Mouse (Mus musculus) intestine, embryonic 16.5 days (tissue): ENCODE data around the gene Spryd7. TPM values are rescaled to one million over a fixed set of nuclear protein-coding genes. Genes with fewer than 3 reads are reported as not detected.
A peak's percentile ranks its signal among the peaks of the same experiment; 100 is the strongest.

ENCODE experiments used
- ATAC-seq: fragments of 200-750 bp; cut with Nextera tagmentation; 2 replicates; pipeline ENCODE4 v1.8.0; 2017; ENCODE audit warnings: moderate TSS enrichment, moderate library complexity
- H3K27ac ChIP-seq: fragments of 300-500 bp; sonication (generic); 2 replicates; pipeline ENCODE4 v1.5.1; 2014; ENCODE audit warnings: mild to moderate bottlenecking, low read length
- H3K27me3 ChIP-seq: fragments of 300-500 bp; sonication (generic); replicated peaks from 2 replicates; pipeline ENCODE4 v1.6.1; 2014; ENCODE audit warnings: low read length, control low read depth, mixed read lengths; ENCODE audit not compliant: control insufficient read depth, insufficient read depth
- H3K36me3 ChIP-seq: fragments of 300-500 bp; sonication (generic); 2 replicates; pipeline ENCODE4 v1.6.1; 2014; ENCODE audit warnings: low read length, control low read depth; ENCODE audit not compliant: control insufficient read depth, insufficient read depth
- H3K4me1 ChIP-seq: fragments of 300-500 bp; sonication (generic); 2 replicates; pipeline ENCODE4 v1.6.1; 2014; ENCODE audit warnings: low read length, control low read depth, mixed read lengths; ENCODE audit not compliant: control insufficient read depth, insufficient read depth
- H3K4me2 ChIP-seq: fragments of 300-500 bp; sonication (generic); 2 replicates; pipeline ENCODE4 v1.6.1; 2014; ENCODE audit warnings: low read depth, low read length, control low read depth
- H3K4me3 ChIP-seq: fragments of 300-500 bp; sonication (generic); 2 replicates; pipeline ENCODE4 v1.5.1; 2014; ENCODE audit warnings: mild to moderate bottlenecking, low read length
- H3K9ac ChIP-seq: fragments of 300-500 bp; sonication (generic); 2 replicates; pipeline ENCODE4 v1.6.1; 2014; ENCODE audit warnings: low read depth, low read length
- H3K9me3 ChIP-seq: fragments of 300-500 bp; sonication (generic); 2 replicates; pipeline ENCODE4 v1.6.1; 2016; ENCODE audit warnings: low read length, control low read depth; ENCODE audit not compliant: control insufficient read depth
- WGBS: fragments of 180-500 bp; shearing (Covaris S2); extraction: QIAGEN DNeasy Blood & Tissue Kit; methylation state at CpG from one replicate; pipeline ENCODE4 v1.1.7; 2014; 5-methylcytosine and 5-hydroxymethylcytosine counted together
- polyA plus RNA-seq: library from polyadenylated mRNA; unstranded; fragments of >200 nt; fragmentation: Nextera tagmentation; extraction: Ambion mirVana; gene quantifications from 2 replicates; pipeline ENCODE4 v1.2.1, GENCODE M21; 2015

The Spryd7 gene
- polyA plus RNA-seq, 1 experiment from 2014 or later, result 26.6 TPM

- no peak overlapping the region for H3K9ac ChIP-seq
- WGBS, result 85% methylated on average over 10 of the region's 10 CpGs
Measured at GRCm38 (mm10) chr14:61518659-61519480, 37.8 kb downstream of the Spryd7 start.

DNA sequence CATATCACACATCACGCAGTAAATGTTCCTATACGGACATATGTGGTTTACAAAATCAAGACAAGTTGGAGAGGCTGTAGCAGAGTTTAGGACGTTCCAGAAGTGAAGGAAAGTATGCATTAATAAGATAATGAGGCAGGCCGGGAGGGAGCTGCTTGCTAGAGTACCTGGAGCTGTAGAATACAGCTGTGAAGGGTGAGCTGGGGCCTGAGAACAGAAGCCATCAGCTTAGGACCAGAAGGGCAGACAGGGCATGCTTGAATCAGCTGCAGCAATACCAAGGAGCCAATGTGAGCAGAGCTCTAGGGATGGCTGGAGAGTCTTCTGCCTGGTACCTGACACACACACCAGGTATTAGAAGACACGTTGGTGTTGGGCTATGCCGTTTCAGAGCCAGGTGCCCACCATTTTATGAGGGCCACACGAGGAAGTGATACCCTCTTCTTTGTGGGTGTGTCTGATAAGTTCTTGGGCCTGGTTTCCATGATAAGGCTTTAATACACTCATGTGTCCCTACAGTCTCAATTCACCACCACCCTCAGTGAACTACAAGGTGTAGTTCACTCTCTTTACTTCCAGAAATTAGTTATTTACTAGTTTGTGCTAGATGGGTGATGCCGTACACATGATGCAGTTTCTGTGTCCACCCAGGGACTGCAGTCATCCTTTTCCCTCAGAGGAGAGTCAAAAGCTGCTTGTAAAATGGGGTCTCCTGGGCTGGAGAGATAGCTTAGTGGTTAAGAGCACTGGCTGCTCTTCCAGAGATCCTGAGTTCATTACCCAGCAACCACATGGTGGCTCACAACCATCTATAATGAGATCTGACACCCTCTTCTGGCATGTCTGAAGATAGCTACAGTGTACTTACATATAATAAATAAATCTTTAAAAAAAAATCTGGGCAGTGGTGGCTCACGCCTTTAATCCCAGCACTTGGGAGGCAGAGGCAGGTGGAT, 39.9 kb downstream of the Spryd7 start:
- Histone ChIP-seq H3K27me3 (no peaks in the 10 kb centered on the region), H3K4me2 (no peak overlapping the region), H3K4me1 (no peaks in the 10 kb centered on the region), H3K9me3 (no peaks in the 10 kb centered on the region), H3K9ac (no peak overlapping the region), H3K36me3 (no peaks in the 10 kb centered on the region), H3K27ac (no peak overlapping the region), H3K4me3 (no peak overlapping the region)
- ATAC-seq, result no peak
- WGBS, result 82% methylated on average over 9 of the region's 9 CpGs

More at GRCm38 (mm10) chr14:61518659-61519480, 37.8 kb downstream of the Spryd7 start:
- Histone ChIP-seq H3K4me1 (no peaks in the 10 kb centered on the region), H3K4me3 (no peak overlapping the region), H3K27ac (no peak overlapping the region), H3K4me2 (no peak overlapping the region), H3K36me3 (no peaks in the 10 kb centered on the region), H3K9me3 (no peaks in the 10 kb centered on the region), H3K27me3 (no peaks in the 10 kb centered on the region)
- ATAC-seq, result no peak

GRCm38 (mm10) chr14:61511494-61511893, 45.2 kb downstream of the Spryd7 start:
- H3K4me1 ChIP-seq, result no peaks in the 10 kb centered on the region
- H3K4me2 ChIP-seq, result no peak overlapping the region

GRCm38 (mm10) chr14:61497716-61498490, 58.8 kb downstream of the Spryd7 start:
- H3K4me1 ChIP-seq, result no peaks in the 10 kb centered on the region
- WGBS, result 41% methylated on average over 20 of the region's 20 CpGs
- H3K27me3 ChIP-seq, result no peaks in the 10 kb centered on the region
- H3K9me3 ChIP-seq, result no peaks in the 10 kb centered on the region
- H3K27ac ChIP-seq, result no peak overlapping the region
- no peak overlapping the region for H3K9ac ChIP-seq
- H3K4me2 ChIP-seq, result no peak overlapping the region
- no peak overlapping the region for H3K4me3 ChIP-seq
- peak; percentile 81 for ATAC-seq
- H3K36me3 ChIP-seq, result no peaks in the 10 kb centered on the region

More at GRCm38 (mm10) chr14:61511494-61511893, 45.2 kb downstream of the Spryd7 start:
- H3K9ac ChIP-seq, result no peak overlapping the region
- no peak overlapping the region for H3K4me3 ChIP-seq
- no peaks in the 10 kb centered on the region for H3K9me3 ChIP-seq
- H3K27ac ChIP-seq, result no peak overlapping the region
- WGBS, result 75% methylated on average over 2 of the region's 2 CpGs
- no peak for ATAC-seq
- H3K36me3 ChIP-seq, result no peaks in the 10 kb centered on the region
- no peaks in the 10 kb centered on the region for H3K27me3 ChIP-seq

GRCm38 (mm10) chr14:61493511-61494135, 63.1 kb downstream of the Spryd7 start:
- H3K27ac ChIP-seq, result no peak overlapping the region
- H3K4me1 ChIP-seq, result no peaks in the 10 kb centered on the region
- no peaks in the 10 kb centered on the region for H3K36me3 ChIP-seq
- H3K9me3 ChIP-seq, result no peaks in the 10 kb centered on the region
- H3K27me3 ChIP-seq, result no peaks in the 10 kb centered on the region
- H3K9ac ChIP-seq, result no peak overlapping the region
- no peak overlapping the region for H3K4me3 ChIP-seq
- WGBS, result 65% methylated on average over 6 of the region's 6 CpGs
- ATAC-seq, result no peak
- H3K4me2 ChIP-seq, result no peak overlapping the region

Other genes starting within 250 kb of the Spryd7 start
- gene Arl11, start 247.1 kb downstream of the Spryd7 start, polyA plus RNA-seq, result 0.78 and 1.0 TPM in 2 replicates
- gene Ebpl, start 196.4 kb downstream of the Spryd7 start, polyA plus RNA-seq, result 8.1 and 8.2 TPM in 2 replicates
- gene Kpna3, start 117.0 kb downstream of the Spryd7 start, polyA plus RNA-seq, result 35.4 and 37.4 TPM in 2 replicates
- gene Trim13, start 41.4 kb upstream of the Spryd7 start, polyA plus RNA-seq, result 8.6 and 10.1 TPM in 2 replicates
- gene Kcnrg, start 50.6 kb upstream of the Spryd7 start, polyA plus RNA-seq, result 0.44 and 0.45 TPM in 2 replicates